Mouse (Mus musculus) limb, embryonic 11.5 days (tissue): Measurements from ENCODE around the gene Itga9. TPM values are rescaled to one million over a fixed set of nuclear protein-coding genes. Genes with fewer than 3 reads are reported as not detected.
A peak's percentile ranks its signal among the peaks of the same experiment; 100 is the strongest.

Experiments
- ATAC-seq: fragments of 200-750 bp; cut with Nextera tagmentation; 2 replicates; pipeline ENCODE4 v1.8.0; 2017; ENCODE audit warnings: low read depth; ENCODE audit not compliant: insufficient number of reproducible peaks, low FRiP score, low TSS enrichment
- DNase-seq: peaks from one replicate; pipeline ENCODE4 v3.0.0-alpha.2; 2015; ENCODE audit warnings: low spot score
- H3K27ac ChIP-seq: fragments of 300-500 bp; sonication (generic); replicated peaks from 2 replicates; pipeline ENCODE4 v1.5.1; 2014; ENCODE audit warnings: low read depth, mild to moderate bottlenecking, low read length
- H3K27me3 ChIP-seq: fragments of 300-500 bp; sonication (generic); 2 replicates; pipeline ENCODE4 v1.6.1; 2014; ENCODE audit warnings: mild to moderate bottlenecking, low read length, mixed read lengths; ENCODE audit not compliant: control insufficient read depth, insufficient read depth
- H3K36me3 ChIP-seq: fragments of 300-500 bp; sonication (generic); 2 replicates; pipeline ENCODE4 v1.6.1; 2014; ENCODE audit warnings: mild to moderate bottlenecking, low read length, moderate library complexity, mixed read lengths; ENCODE audit not compliant: control insufficient read depth, insufficient read depth
- H3K4me1 ChIP-seq: fragments of 300-500 bp; sonication (generic); 2 replicates; pipeline ENCODE4 v1.6.1; 2014; ENCODE audit warnings: low read length, mixed read lengths; ENCODE audit not compliant: control insufficient read depth, insufficient read depth
- H3K4me2 ChIP-seq: fragments of 300-500 bp; sonication (generic); 2 replicates; pipeline ENCODE4 v1.6.1; 2014; ENCODE audit warnings: low read depth, mild to moderate bottlenecking, moderate library complexity; ENCODE audit not compliant: severe bottlenecking
- H3K4me3 ChIP-seq: fragments of 300-500 bp; sonication (generic); 2 replicates; pipeline ENCODE4 v1.5.1; 2014; ENCODE audit warnings: low read depth, low read length
- H3K9ac ChIP-seq: fragments of 300-500 bp; sonication (generic); 2 replicates; pipeline ENCODE4 v1.6.1; 2014; ENCODE audit warnings: mild to moderate bottlenecking, low read length
- H3K9me3 ChIP-seq: fragments of 300-500 bp; sonication (generic); 2 replicates; pipeline ENCODE4 v1.6.1; 2016; ENCODE audit warnings: low read length; ENCODE audit not compliant: control insufficient read depth
- WGBS: fragments of 180-500 bp; shearing (Covaris S2); extraction: QIAGEN DNeasy Blood & Tissue Kit; methylation state at CpG from one replicate; pipeline ENCODE4 v1.1.7; 2014; 5-methylcytosine and 5-hydroxymethylcytosine counted together
- polyA plus RNA-seq: library from polyadenylated mRNA; unstranded; fragments of >200 nt; fragmentation: Nextera tagmentation; extraction: Ambion mirVana; gene quantifications from 2 replicates; pipeline ENCODE4 v1.2.1, GENCODE M21; 2014

Gene Itga9
- polyA plus RNA-seq, 1 experiment from 2014 or later, result 7.7 TPM

DNA sequence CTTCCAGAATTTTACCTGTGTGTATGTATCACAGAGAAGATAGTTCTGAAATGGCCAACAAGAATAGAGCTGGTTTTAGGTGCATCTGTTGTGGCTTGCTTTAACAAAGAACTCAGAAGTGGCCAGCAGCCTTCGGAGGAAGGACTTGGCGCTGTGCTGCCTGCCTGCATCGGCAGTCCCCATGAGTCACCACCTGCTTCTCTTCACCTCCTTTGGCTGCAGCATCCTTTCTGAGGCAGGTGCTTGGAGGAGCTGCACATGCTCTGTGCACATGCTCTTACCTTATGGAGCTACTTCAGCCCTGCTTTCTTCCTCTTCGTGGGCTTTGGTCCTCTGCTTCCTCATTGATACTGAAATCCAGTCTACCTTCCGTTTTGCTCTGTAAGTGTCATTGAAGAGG lies 31.6 kb upstream of the Itga9 start:
- DNase-seq (no peak), ATAC-seq (no peak)
- no peaks in the 10 kb centered on the region for H3K4me1 ChIP-seq
- no peak overlapping the region for H3K9ac ChIP-seq
- peaks cover 6% of the 10 kb centered on the region for H3K36me3 ChIP-seq
- WGBS, result 94% methylated on average over 5 of the region's 5 CpGs
- H3K4me3 ChIP-seq, result no peak overlapping the region
- H3K4me2 ChIP-seq, result no peak overlapping the region
- H3K27me3 ChIP-seq, result no peaks in the 10 kb centered on the region
- H3K27ac ChIP-seq, result no peak overlapping the region
- H3K9me3 ChIP-seq, result no peaks in the 10 kb centered on the region

- H3K9me3 ChIP-seq, result no peaks in the 10 kb centered on the region
- no peak overlapping the region for H3K9ac ChIP-seq
- ATAC-seq (no peak), DNase-seq (no peak)
- H3K27ac ChIP-seq, result no peak overlapping the region
- H3K4me3 ChIP-seq, result no peak overlapping the region
- no peak overlapping the region for H3K4me2 ChIP-seq
- 77% methylated on average over 6 of the region's 6 CpGs for WGBS
- H3K4me1 ChIP-seq, result no peaks in the 10 kb centered on the region
- peaks cover 3% of the 10 kb centered on the region; the same call in 1 of the 2 replicates for H3K36me3 ChIP-seq
- H3K27me3 ChIP-seq, result no peaks in the 10 kb centered on the region
These were observed 26.1 kb upstream of the Itga9 start for GRCm38 (mm10) chr9:118580371-118580770.

DNA sequence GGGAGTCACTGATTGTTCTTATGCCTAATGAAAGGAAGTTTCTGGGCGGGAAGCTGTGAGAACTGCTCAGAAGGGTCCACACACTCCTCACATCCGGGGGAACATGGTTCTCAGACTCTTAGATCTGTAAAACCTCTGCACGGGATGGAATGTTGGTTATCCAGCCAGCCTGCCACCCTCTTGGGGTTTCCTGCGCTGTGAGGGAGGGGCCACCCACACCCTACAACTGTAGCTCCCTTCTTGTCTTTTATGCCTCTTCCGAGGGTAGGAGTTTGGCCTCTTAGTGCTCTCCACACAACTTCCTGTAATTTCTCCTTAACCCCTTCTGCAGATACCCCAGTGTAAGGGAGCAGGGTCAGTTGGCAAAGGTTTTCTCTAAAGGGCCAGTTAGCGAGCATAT lies 23.7 kb upstream of the Itga9 start:
- Histone ChIP-seq H3K27me3 (no peaks in the 10 kb centered on the region), H3K4me2 (no peak overlapping the region), H3K9ac (no peak overlapping the region), H3K27ac (no peak overlapping the region), H3K9me3 (no peaks in the 10 kb centered on the region), H3K4me1 (no peaks in the 10 kb centered on the region), H3K4me3 (no peak overlapping the region), H3K36me3 (peaks cover 3% of the 10 kb centered on the region; the same call in 1 of the 2 replicates)
- WGBS, result 83% methylated on average over 6 of the region's 6 CpGs
- ATAC-seq, result no peak
- DNase-seq, result no peak

- no peak overlapping the region for H3K27ac ChIP-seq
- ATAC-seq (no peak), DNase-seq (no peak)
- 85% methylated on average over 1 of the region's 1 CpGs for WGBS
- H3K4me2 ChIP-seq, result no peak overlapping the region
- no peak overlapping the region for H3K9ac ChIP-seq
- peaks cover 3% of the 10 kb centered on the region; the same call in 1 of the 2 replicates for H3K36me3 ChIP-seq
- peaks cover 1% of the 10 kb centered on the region for H3K4me1 ChIP-seq
- H3K9me3 ChIP-seq, result no peaks in the 10 kb centered on the region
- no peaks in the 10 kb centered on the region for H3K27me3 ChIP-seq
- no peak overlapping the region for H3K4me3 ChIP-seq
These were observed 21.7 kb upstream of the Itga9 start for GRCm38 (mm10) chr9:118584838-118585237.

GRCm38 (mm10) chr9:118585998-118586397 lies 20.5 kb upstream of the Itga9 start:
- no peaks in the 10 kb centered on the region for H3K9me3 ChIP-seq
- H3K27ac ChIP-seq, result no peak overlapping the region
- no peaks in the 10 kb centered on the region for H3K27me3 ChIP-seq
- DNase-seq, result no peak
- 81% methylated on average over 6 of the region's 6 CpGs for WGBS
- no peak overlapping the region for H3K4me2 ChIP-seq
- ATAC-seq, result no peak
- no peak overlapping the region for H3K9ac ChIP-seq
- H3K4me3 ChIP-seq, result no peak overlapping the region
- peaks cover 3% of the 10 kb centered on the region; the same call in 1 of the 2 replicates for H3K36me3 ChIP-seq
- H3K4me1 ChIP-seq, result peaks cover 11% of the 10 kb centered on the region

DNA sequence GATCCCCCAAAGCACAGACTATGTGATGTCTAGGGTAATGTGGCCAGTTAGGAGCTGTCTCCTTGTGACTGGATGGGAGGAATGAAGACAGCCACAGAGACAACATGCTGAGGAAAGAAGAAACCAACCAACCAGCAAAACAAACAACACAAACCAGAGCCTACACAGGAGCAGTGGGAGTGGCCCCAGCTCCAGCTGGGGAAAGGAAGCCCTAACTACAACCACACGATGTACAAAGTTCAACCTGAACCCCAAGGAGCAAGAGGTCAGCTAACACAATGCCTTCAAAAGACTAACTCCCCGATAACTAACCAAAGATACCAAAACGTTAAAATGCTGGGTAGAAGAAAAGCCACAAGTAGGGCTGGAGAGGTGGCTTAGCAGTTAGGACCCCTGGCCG lies 19.4 kb upstream of the Itga9 start:
- 54% methylated on average over 4 of the region's 4 CpGs for WGBS
- Histone ChIP-seq H3K4me3 (no peak overlapping the region), H3K4me1 (peaks cover 11% of the 10 kb centered on the region), H3K36me3 (peaks cover 3% of the 10 kb centered on the region; the same call in 1 of the 2 replicates), H3K27ac (no peak overlapping the region), H3K9ac (no peak overlapping the region), H3K9me3 (no peaks in the 10 kb centered on the region), H3K27me3 (no peaks in the 10 kb centered on the region), H3K4me2 (no peak overlapping the region)
- ATAC-seq (no peak), DNase-seq (no peak)

DNA sequence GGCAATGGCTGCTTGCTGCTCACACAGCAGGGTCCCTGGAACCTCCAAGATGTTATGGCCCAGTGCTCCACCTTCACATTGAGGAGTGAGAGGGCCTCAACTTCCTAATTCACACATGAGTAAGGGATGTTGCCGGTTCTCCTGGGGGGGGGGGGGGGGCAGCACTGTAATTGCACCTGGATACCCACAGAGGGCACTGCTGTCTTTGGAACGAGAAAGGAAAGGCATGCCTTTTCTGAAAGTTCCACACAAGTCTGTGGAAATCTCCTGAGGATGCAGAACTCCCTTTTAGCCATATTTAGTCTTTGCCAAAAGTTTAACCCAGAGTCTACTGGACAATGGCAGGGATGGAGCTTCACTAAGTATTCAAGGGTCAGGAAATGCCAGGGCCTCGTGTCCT lies 17.2 kb upstream of the Itga9 start:
- peak; percentile 54 for DNase-seq
- no peaks in the 10 kb centered on the region for H3K9me3 ChIP-seq
- 35% methylated on average over 3 of the region's 3 CpGs for WGBS
- no peak overlapping the region for H3K4me3 ChIP-seq
- H3K27ac ChIP-seq, result no peak overlapping the region
- H3K9ac ChIP-seq, result no peak overlapping the region
- H3K4me1 ChIP-seq, result peaks cover 18% of the 10 kb centered on the region
- H3K27me3 ChIP-seq, result no peaks in the 10 kb centered on the region
- no peak overlapping the region for H3K4me2 ChIP-seq
- H3K36me3 ChIP-seq, result no peaks in the 10 kb centered on the region
- ATAC-seq, result no peak

- ATAC-seq, result no peak
- Histone ChIP-seq H3K4me2 (no peak overlapping the region), H3K36me3 (no peaks in the 10 kb centered on the region), H3K4me3 (no peak overlapping the region), H3K27ac (no peak overlapping the region), H3K9ac (no peak overlapping the region), H3K27me3 (no peaks in the 10 kb centered on the region), H3K4me1 (peaks cover 18% of the 10 kb centered on the region), H3K9me3 (no peaks in the 10 kb centered on the region)
- 50% methylated on average over 7 of the region's 7 CpGs for WGBS
- DNase-seq, result no peak
These were observed 16.3 kb upstream of the Itga9 start for GRCm38 (mm10) chr9:118590230-118590629.

- no peaks in the 10 kb centered on the region for H3K27me3 ChIP-seq
- 70% methylated on average over 6 of the region's 6 CpGs for WGBS
- H3K9ac ChIP-seq, result no peak overlapping the region
- H3K9me3 ChIP-seq, result no peaks in the 10 kb centered on the region
- peaks cover 18% of the 10 kb centered on the region for H3K4me1 ChIP-seq
- H3K27ac ChIP-seq, result no peak overlapping the region
- H3K36me3 ChIP-seq, result no peaks in the 10 kb centered on the region
- no peak overlapping the region for H3K4me2 ChIP-seq
- no peak for ATAC-seq
- no peak for DNase-seq
- H3K4me3 ChIP-seq, result no peak overlapping the region
These were observed 14.9 kb upstream of the Itga9 start for GRCm38 (mm10) chr9:118591633-118592032.
